Comparison of ENCODE assay signal across 18 mouse cellular contexts in the genomic region with DNA sequence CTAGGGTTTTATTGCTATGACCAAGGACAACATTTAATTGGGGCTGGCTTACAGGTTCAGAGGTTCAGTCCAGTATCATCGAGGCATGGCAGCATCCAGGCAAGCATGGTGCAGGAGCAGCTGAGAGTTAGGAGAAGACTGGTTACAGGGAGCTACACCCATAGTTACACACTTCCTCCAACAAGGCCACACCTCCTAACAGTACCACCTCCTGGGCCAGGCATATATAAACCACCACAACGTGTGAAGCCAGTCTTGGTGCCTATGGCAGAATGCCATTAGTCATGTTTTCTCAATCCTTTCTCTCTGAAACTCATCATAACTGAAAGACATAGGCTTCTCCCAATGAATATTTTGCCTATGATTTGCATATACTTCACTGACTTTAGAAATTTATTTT.
"Had no signal": no experiment of that assay in that cellular context is flagged by ENCODE, and none has a peak within 500 bp of the region (broad histone marks: within the 10 kb centered on the region; RNA-seq: fewer than 3 reads in every experiment).

No protein-coding gene starts in this region.

- ATAC-seq: midbrain, embryonic 16.5 days had no signal

- H3K27ac ChIP-seq: kidney, postnatal 0 days; limb, embryonic 13.5 days; liver, embryonic 15.5 days; macrophage; midbrain, embryonic 12.5 days; neural tube, embryonic 12.5 days had no signal

- DNase-seq: kidney, adult 11 months; kidney, adult 9 months; kidney, postnatal 36 days; left cerebral cortex, postnatal 4 days; lung, adult 2 months; lung, postnatal 10 days; retina, postnatal 1 day; right cerebral cortex, postnatal 4 days; spleen, adult 18-20 months; thymus, adult 2 months; thymus, postnatal 25 days had no signal

- H3K36me3 ChIP-seq: liver, embryonic 15.5 days; midbrain, embryonic 12.5 days had no signal

- H3K9ac ChIP-seq: limb, embryonic 13.5 days; liver, embryonic 15.5 days; midbrain, embryonic 12.5 days; neural tube, embryonic 12.5 days had no signal

- H3K4me1 ChIP-seq: limb, embryonic 13.5 days; liver, embryonic 15.5 days; midbrain, embryonic 12.5 days; neural tube, embryonic 12.5 days had no signal

- H3K9me3 ChIP-seq: limb, embryonic 13.5 days; liver, embryonic 15.5 days; midbrain, embryonic 12.5 days; neural tube, embryonic 12.5 days had no signal

- H3K27me3 ChIP-seq: limb, embryonic 13.5 days; liver, embryonic 15.5 days; midbrain, embryonic 12.5 days; neural tube, embryonic 12.5 days had no signal

- H3K4me3 ChIP-seq: limb, embryonic 13.5 days; liver, embryonic 15.5 days; midbrain, embryonic 12.5 days; neural tube, embryonic 12.5 days had no signal

- H3K4me2 ChIP-seq: limb, embryonic 13.5 days; liver, embryonic 15.5 days; midbrain, embryonic 12.5 days; neural tube, embryonic 12.5 days had no signal
